8 mouse cellular contexts compared by ENCODE assay signal in genomic region chr6:108784056-108784455, GRCm38 (mm10). TPM values are rescaled to one million over a fixed set of nuclear protein-coding genes. Genes with fewer than 3 reads are reported as not detected.
A peak's percentile ranks its signal among the peaks of the same experiment; 100 is the strongest.
DNase-seq lines count a peak whose midpoint lies in the region; ATAC-seq and TF ChIP-seq lines count a peak whose summit lies in the region.

No protein-coding gene starts in this region.

- peaks cover 9 to 25% of the 10 kb centered on the region in 2 experiments for H3K36me3 ChIP-seq in CH12.LX (replicated peaks in 1 of 2; ENCODE audit: control insufficient read depth in 1 of 2, insufficient read depth in 1 of 2, low read length in 1 of 2)
- H3K36me3 ChIP-seq in embryonic facial prominence, embryonic 11.5 days (replicated peaks; ENCODE audit: control insufficient read depth, insufficient read depth, low read depth, low read length), result no peaks in the 10 kb centered on the region
- no peaks in the 10 kb centered on the region for H3K36me3 ChIP-seq in midbrain, embryonic 13.5 days

- H3K4me1 ChIP-seq in CH12.LX (ENCODE audit: control insufficient read depth in 1 of 2, insufficient read depth in 2 of 2), result peaks cover 4 to 57% of the 10 kb centered on the region in 2 experiments
- H3K4me1 ChIP-seq in embryonic facial prominence, embryonic 11.5 days (ENCODE audit: control insufficient read depth, insufficient read depth, low read length), result no peaks in the 10 kb centered on the region
- H3K4me1 ChIP-seq in midbrain, embryonic 13.5 days (replicated peaks), result peaks cover 23% of the 10 kb centered on the region

- dilution Hi-C loops in CH12.LX (cut with MboI; ENCODE audit: extremely low pct_ligation_motif_present, extremely low pct_unique_long_range_greater_than_20kb, low sequenced_read_pairs), result no loop called here

- H3K4me3 ChIP-seq in gastrocnemius, adult 2 months, result peak overlapping the region; percentile 94
- peak overlapping the region; percentile 95 to 96 (median 95) for H3K4me3 ChIP-seq in CH12.LX (replicated peaks in 1 of 3; ENCODE audit: low read depth in 2 of 3, low read length in 2 of 3, poor library complexity in 1 of 3)
- peak overlapping the region; percentile 100 for H3K4me3 ChIP-seq in embryonic facial prominence, embryonic 11.5 days (ENCODE audit: low read depth, low read length)
- H3K4me3 ChIP-seq in midbrain, embryonic 13.5 days (replicated peaks), result peak overlapping the region; percentile 100

- peaks cover 58% of the 10 kb centered on the region for H3K79me2 ChIP-seq in CH12.LX (replicated peaks; ENCODE audit: control insufficient read depth, extremely low read depth, insufficient read depth, poor library complexity, severe bottlenecking)

- no peaks in the 10 kb centered on the region for H3K9me3 ChIP-seq in CH12.LX (replicated peaks; ENCODE audit: low read length)
- H3K9me3 ChIP-seq in embryonic facial prominence, embryonic 11.5 days (replicated peaks; ENCODE audit: control insufficient read depth, low read length), result no peaks in the 10 kb centered on the region
- no peaks in the 10 kb centered on the region for H3K9me3 ChIP-seq in midbrain, embryonic 13.5 days

- H3K27ac ChIP-seq in gastrocnemius, adult 2 months, result peak overlapping the region; percentile 98
- no peak overlapping the region for H3K27ac ChIP-seq in CH12.LX (ENCODE audit: insufficient read depth, low read depth)
- no peak overlapping the region for H3K27ac ChIP-seq in embryonic facial prominence, embryonic 11.5 days (replicated peaks; ENCODE audit: low read depth, low read length)
- no peak overlapping the region for H3K27ac ChIP-seq in midbrain, embryonic 13.5 days

- no peaks in the 10 kb centered on the region for H3K27me3 ChIP-seq in CH12.LX (replicated peaks)
- no peaks in the 10 kb centered on the region for H3K27me3 ChIP-seq in embryonic facial prominence, embryonic 11.5 days (ENCODE audit: control insufficient read depth, insufficient read depth, low read length)
- H3K27me3 ChIP-seq in midbrain, embryonic 13.5 days, result no peaks in the 10 kb centered on the region

- in situ Hi-C loops in CH12.LX (cut with MboI; ENCODE audit: low pct_ligation_motif_present, low pct_unique_long_range_greater_than_20kb, low sequenced_read_pairs), result loop anchor here (5.0 kb wide), 1 partner anchor 33 kb away; no protein-coding TSS in a partner anchor

- intact Hi-C loops in gastrocnemius, adult 2 months (cut with DNase I), result no loop called here
- intact Hi-C loops in gastrocnemius, postnatal 36 days (cut with DNase I), result no loop called here

- peak overlapping the region; percentile 98 for H3K4me2 ChIP-seq in CH12.LX (ENCODE audit: insufficient read depth, low read depth, poor library complexity, severe bottlenecking)
- peak overlapping the region; percentile 78 for H3K4me2 ChIP-seq in embryonic facial prominence, embryonic 11.5 days (ENCODE audit: low read depth, low read length)
- peak overlapping the region; percentile 86 for H3K4me2 ChIP-seq in midbrain, embryonic 13.5 days (replicated peaks)

- TF ChIP-seq CTCF in gastrocnemius, adult 2 months (IDR thresholded peaks at IDR 0.05), result no peak
- TF ChIP-seq CTCF in CH12.LX (conservative IDR thresholded peaks at IDR 0.05 in 1 of 2, IDR thresholded peaks at IDR 0.05 in 1 of 2; ENCODE audit: low read depth in 2 of 2, low read length in 2 of 2), result no peak

- peak overlapping the region; percentile 88 for H3K9ac ChIP-seq in CH12.LX (ENCODE audit: insufficient read depth, low read depth)
- H3K9ac ChIP-seq in embryonic facial prominence, embryonic 11.5 days (replicated peaks; ENCODE audit: low read length), result peak overlapping the region; percentile 94
- H3K9ac ChIP-seq in midbrain, embryonic 13.5 days (replicated peaks), result peak overlapping the region; percentile 93

- WGBS in embryonic facial prominence, embryonic 11.5 days, result 40% methylated on average over 11 of the region's 11 CpGs
- 5% methylated on average over 11 of the region's 11 CpGs for WGBS in large intestine, adult 2 months
- 41% methylated on average over 11 of the region's 11 CpGs for WGBS in midbrain, embryonic 13.5 days

- TF ChIP-seq EP300 in CH12.LX (IDR thresholded peaks at IDR 0.05; ENCODE audit: low read length), result no peak

- TF ChIP-seq RAD21 in CH12.LX (IDR thresholded peaks at IDR 0.05; ENCODE audit: low read depth, low read length), result no peak

- DNase-seq in gastrocnemius, adult 2 months, result peak; percentile 22
- no peak for DNase-seq in gastrocnemius, postnatal 36 days
- DNase-seq in CH12.LX (ENCODE audit: extremely low read depth), result no peak
- DNase-seq in embryonic facial prominence, embryonic 11.5 days (ENCODE audit: low spot score), result peak; percentile 22
- DNase-seq in large intestine, adult 2 months (ENCODE audit: low read depth, low spot score), result peak; percentile 50
- DNase-seq in spleen, adult 18-20 months, result no peak

- TF ChIP-seq POLR2A in CH12.LX (IDR thresholded peaks at IDR 0.05; ENCODE audit: low read depth, low read length), result no peak

- no peak for ATAC-seq in embryonic facial prominence, embryonic 11.5 days (replicated peaks; ENCODE audit: insufficient number of reproducible peaks, low FRiP score, low TSS enrichment, low read depth)
- no peak for ATAC-seq in midbrain, embryonic 13.5 days
- ATAC-seq in erythroid progenitor cell, adult 5-6 weeks (replicated peaks; ENCODE audit: low FRiP score, poor library complexity, severe bottlenecking), result no peak

TF ChIP-seq in CH12.LX, 34 proteins besides CTCF, POLR2A, EP300 and RAD21:
- TF ChIP-seq MYC (IDR thresholded peaks at IDR 0.05; ENCODE audit: low read depth, low read length) (no peak), ELF1 (IDR thresholded peaks at IDR 0.05; ENCODE audit: low read depth, low read length) (no peak), JUND (conservative IDR thresholded peaks at IDR 0.05; ENCODE audit: low read depth, low read length) (no peak), POLR2AphosphoS2 (IDR thresholded peaks at IDR 0.05; ENCODE audit: low read depth, low read length) (no peak), JUN (IDR thresholded peaks at IDR 0.05; ENCODE audit: insufficient read depth, low read depth, low read length) (no peak), E2F4 (IDR thresholded peaks at IDR 0.05; ENCODE audit: insufficient replicate concordance, low read depth, low read length) (no peak), MXI1 (IDR thresholded peaks at IDR 0.05; ENCODE audit: low read depth, low read length) (no peak), NRF1 (IDR thresholded peaks at IDR 0.05; ENCODE audit: low read depth, low read length) (no peak), USF1 (IDR thresholded peaks at IDR 0.05; ENCODE audit: low read depth, low read length) (no peak), KAT2A (IDR thresholded peaks at IDR 0.05; ENCODE audit: insufficient replicate concordance, low read length) (no peak), GABPA (IDR thresholded peaks at IDR 0.05; ENCODE audit: insufficient replicate concordance, low read depth, low read length) (no peak)

RNA-seq across cellular contexts. Expression of gene Arl8b, which starts 1.2 kb away (rescaled TPM):
- total RNA-seq in gastrocnemius, adult 2 months (2021), result 100 to 1,000 TPM; 110 to 120 TPM
- total RNA-seq in gastrocnemius, postnatal 36 days (2021), result 100 to 1,000 TPM in 1 of 2 experiments, 10 to 100 TPM in 1; 94.7 to 103 TPM
- total RNA-seq in CH12.LX (2012; rRNA removed), result 47.8 and 63.3 TPM in 2 replicates
- total RNA-seq in CH12.LX (2014; rRNA removed), result 170 and 197 TPM in 2 replicates
- polyA plus RNA-seq in CH12.LX (2012; ENCODE audit: insufficient read length, low read depth), result 125 and 141 TPM in 2 replicates
- polyA plus RNA-seq in embryonic facial prominence, embryonic 11.5 days (2014; fragmentation: Nextera tagmentation; extraction: Ambion mirVana), result 83.6 and 92.1 TPM in 2 replicates
- polyA plus RNA-seq in large intestine, adult 2 months (2012; rRNA removed), result 13.5 and 13.9 TPM in 2 replicates
- 82.3 and 83.5 TPM in 2 replicates for polyA plus RNA-seq in midbrain, embryonic 13.5 days (2015; fragmentation: Nextera tagmentation; extraction: Ambion mirVana)
- 56.2 and 94.1 TPM in 2 replicates for total RNA-seq in erythroid progenitor cell, adult 5-6 weeks (2015; ENCODE audit: low replicate concordance)
- 28.9 and 36.9 TPM in 2 replicates for total RNA-seq in erythroid progenitor cell, adult 5-6 weeks (2017; ENCODE audit: low replicate concordance)

RNA-seq across cellular contexts. Expression of gene Edem1, which starts 44.4 kb away (rescaled TPM):
- 1 to 10 TPM; 5.4 to 6.7 TPM for total RNA-seq in gastrocnemius, adult 2 months (2021)
- total RNA-seq in gastrocnemius, postnatal 36 days (2021), result 1 to 10 TPM; 7.1 to 9.8 TPM
- total RNA-seq in CH12.LX (2012; rRNA removed), result 70.9 and 100 TPM in 2 replicates
- 186 and 216 TPM in 2 replicates for total RNA-seq in CH12.LX (2014; rRNA removed)
- polyA plus RNA-seq in CH12.LX (2012; ENCODE audit: insufficient read length, low read depth), result 157 and 163 TPM in 2 replicates
- polyA plus RNA-seq in embryonic facial prominence, embryonic 11.5 days (2014; fragmentation: Nextera tagmentation; extraction: Ambion mirVana), result 27.1 and 28.1 TPM in 2 replicates
- 41.5 and 54.5 TPM in 2 replicates for polyA plus RNA-seq in large intestine, adult 2 months (2012; rRNA removed)
- 5.0 and 6.6 TPM in 2 replicates for polyA plus RNA-seq in midbrain, embryonic 13.5 days (2015; fragmentation: Nextera tagmentation; extraction: Ambion mirVana)
- 11.7 and 29.6 TPM in 2 replicates for total RNA-seq in erythroid progenitor cell, adult 5-6 weeks (2015; ENCODE audit: low replicate concordance)
- 13.8 and 18.2 TPM in 2 replicates for total RNA-seq in erythroid progenitor cell, adult 5-6 weeks (2017; ENCODE audit: low replicate concordance)

Comparison
In these comparisons a context has a peak if more than half of its experiments do, and no peak if none do; other contexts are left out.
1. DNase-seq: peak in gastrocnemius, adult 2 months (single experiment), embryonic facial prominence, embryonic 11.5 days (single experiment) and large intestine, adult 2 months (single experiment); none in gastrocnemius, postnatal 36 days (0 of 2), CH12.LX (single experiment) and spleen, adult 18-20 months (0 of 2).
2. Peak in every context shown above with its lines, with median percentiles within 50 percentile points of each other: H3K4me3 ChIP-seq, H3K4me2 ChIP-seq and H3K9ac ChIP-seq.